Mouse (Mus musculus): ENCODE results near the gene Gm4871.
"Not testable (repeated sequence)": the region's sequence is repeated elsewhere in the genome, so short reads cannot be mapped to it uniquely, and the experiment has no call there.

Gm4871 gene

GRCm38 (mm10) chr5:145032391-145032790 lies at the start of gene Gm4871:
Gm4871 (minus strand) TSS chr5:145032754.
- not testable (repeated sequence) for DNase-seq

DNA sequence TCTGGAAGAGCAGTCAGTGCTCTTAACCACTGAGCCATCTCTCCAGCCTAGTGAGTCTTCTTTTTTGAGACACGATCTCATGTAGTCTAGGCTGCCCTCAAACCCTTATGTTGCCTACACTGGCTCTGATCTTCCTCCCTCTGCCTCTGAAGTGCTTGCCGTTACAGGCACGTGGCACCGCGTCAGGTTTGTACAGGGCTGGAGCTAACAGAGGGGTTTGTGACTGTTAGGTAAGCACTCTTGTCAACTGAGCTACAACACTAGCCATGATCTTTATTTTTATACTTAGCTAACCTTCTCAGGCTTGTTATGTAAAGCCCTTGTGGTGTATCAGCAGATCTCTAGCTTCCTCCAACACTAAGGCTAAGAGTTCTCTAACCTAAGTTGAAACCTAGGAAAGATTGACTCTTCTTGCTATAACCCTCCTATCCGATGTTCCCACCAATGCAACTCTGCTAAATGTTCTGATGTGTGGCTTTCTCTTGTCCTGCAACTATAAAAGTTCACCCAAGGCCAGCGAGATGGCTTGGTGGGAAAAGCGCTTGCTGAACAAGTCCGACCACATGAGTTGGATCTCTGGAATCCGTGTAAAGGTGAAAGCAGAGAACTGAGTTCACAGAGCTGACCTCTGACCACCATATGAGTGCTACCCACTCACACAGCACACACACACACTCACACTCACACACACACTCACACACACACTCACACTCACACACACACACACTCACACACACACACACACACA lies 49.5 kb upstream of the Gm4871 start:
- DNase-seq: no peak

DNA sequence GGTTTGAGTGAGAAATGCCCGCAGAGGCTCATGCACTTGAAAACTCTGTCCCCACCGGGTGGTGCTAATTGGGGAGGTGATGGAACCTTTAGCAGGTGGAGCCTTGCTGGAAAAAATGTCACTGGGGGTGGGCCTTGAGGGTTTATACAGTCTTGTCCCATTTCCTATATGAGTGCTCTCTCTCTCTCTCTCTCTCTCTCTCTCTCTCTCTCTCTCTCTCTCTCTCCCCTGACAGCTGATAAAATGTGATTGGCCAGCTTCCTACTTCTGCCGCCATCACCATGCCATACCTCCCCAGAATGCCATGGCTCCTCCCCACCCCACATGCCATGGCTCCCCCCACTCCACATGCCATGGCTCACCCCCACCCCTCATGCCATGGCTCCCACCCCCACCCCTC lies 42.5 kb upstream of the Gm4871 start:
- DNase-seq: no peak

DNA sequence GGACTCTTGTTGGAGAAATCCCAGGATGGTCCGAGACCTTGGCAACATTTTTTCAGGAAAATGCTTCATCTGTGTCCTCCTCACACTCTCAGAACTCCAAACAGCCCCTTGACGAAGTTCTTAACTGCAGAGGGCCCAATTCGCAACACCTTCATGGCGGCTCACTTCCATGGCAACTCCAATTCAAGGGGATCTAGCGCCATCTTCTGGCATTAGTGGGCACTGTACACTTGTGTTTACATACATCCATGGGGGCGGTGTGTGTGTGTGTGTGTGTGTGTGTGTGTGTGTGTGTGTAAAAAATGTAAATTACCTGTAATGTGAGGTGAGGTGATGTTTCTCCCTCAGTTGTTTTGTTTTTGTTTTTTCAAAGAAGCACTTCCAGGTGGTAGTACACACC lies 38.8 kb upstream of the Gm4871 start:
- DNase-seq: no peak

- DNase-seq: peak; percentile 72
These were observed 37.2 kb upstream of the Gm4871 start for GRCm38 (mm10) chr5:145069707-145070106.

DNA sequence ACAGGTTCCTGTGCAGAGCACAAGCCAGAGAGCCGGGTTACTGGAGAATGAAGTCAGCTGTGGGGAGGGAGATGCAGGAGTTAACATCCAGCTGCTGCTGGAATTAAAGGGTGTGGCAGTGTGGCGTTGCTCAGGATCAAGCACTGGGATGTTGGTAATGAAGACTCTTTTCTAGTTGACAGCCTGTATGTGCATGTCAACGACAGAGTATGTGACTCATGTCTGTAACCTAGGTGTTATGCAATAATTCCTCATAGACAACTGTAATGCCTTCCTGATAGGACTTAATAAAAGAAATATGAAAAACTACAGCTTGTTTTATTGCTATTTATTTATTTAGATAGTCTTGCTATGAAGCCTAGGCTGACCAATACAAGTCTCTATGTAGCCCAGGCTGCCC lies 36.3 kb upstream of the Gm4871 start:
- no peak for DNase-seq

DNA sequence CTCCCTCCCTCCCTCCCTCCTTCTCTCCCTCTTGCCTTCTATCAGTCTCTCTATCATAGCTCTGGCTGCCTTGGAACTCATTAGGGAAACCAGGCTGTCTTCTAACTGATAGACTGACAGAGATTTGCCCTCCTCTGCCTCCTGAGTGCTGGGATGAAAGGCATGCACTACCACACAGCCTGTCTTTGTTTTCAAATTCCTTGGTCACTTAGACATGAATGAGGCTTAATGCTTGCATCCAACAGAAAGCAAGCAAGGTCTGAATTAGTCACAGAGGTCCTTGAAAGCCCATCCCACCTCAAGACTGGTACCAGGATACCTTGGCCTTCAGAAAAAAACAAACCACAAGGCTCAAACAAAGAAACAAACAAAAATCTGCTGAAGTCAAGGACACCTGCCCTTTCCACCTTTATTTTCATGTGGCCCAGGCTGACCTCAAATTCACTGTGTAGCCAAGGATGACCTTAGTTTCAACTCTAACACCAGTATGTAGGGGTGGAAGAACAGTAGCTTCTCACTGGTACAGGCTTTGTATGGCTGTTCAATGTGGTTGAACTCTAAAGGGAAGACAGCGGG lies 32.3 kb upstream of the Gm4871 start:
- no peak for DNase-seq

DNA sequence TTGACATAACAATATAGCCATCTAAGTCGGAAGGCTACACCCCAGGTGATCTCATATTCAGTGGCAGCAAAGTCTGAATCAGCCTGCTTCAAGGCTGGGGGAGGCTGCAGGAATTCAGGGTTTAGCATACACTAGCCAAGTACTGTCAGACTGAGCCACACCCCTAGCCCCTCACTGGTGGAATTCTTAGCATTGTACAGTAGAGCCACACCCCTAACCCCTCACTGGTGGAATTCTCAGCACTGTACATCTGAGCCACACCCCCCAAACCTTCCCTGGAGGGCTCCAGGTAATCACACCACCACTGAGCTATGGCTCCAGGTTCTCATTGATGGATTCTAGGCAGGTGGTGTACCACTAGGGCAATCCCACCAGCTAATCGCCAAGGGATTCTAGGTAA lies 27.0 kb upstream of the Gm4871 start:
- no peak for DNase-seq

DNA sequence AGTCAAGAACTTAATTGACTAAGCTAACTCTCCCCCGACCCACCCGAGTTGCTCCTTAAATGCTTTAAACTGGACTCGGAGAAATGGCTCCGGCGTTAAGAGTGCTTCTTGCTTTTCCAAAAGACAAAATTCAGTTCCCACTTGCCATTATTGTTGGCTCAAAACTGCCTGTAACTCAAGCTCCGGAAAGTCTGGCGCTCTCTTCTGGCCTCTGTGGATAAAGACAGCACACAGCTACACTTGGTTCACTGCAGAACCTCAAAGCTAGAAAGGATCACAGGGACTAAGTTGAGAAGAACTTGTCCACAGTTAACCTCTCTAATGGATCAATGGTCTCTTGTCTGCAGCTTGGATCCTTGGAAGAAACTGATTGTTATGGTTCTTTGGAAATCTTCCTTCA lies 26.2 kb upstream of the Gm4871 start:
- DNase-seq: no peak

DNA sequence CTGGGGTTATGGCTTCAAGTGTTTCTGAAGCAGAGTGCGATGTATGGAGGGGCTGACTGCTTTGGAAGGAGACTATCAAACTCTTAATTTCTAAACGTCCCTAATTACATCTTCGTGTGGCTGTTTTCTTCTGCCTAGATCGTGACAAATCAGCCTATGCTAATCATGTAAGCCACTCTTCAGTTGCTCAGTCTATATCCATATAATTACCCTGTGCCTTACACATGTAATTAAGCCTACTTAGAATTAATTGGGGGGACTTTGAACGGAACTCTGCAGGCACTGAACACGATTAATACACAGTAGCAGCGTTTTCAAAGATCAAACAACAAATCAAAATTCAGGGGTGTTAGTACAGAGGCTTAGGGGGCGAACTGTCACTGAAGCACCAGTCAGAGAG lies 25.4 kb upstream of the Gm4871 start:
- no peak for DNase-seq

DNA sequence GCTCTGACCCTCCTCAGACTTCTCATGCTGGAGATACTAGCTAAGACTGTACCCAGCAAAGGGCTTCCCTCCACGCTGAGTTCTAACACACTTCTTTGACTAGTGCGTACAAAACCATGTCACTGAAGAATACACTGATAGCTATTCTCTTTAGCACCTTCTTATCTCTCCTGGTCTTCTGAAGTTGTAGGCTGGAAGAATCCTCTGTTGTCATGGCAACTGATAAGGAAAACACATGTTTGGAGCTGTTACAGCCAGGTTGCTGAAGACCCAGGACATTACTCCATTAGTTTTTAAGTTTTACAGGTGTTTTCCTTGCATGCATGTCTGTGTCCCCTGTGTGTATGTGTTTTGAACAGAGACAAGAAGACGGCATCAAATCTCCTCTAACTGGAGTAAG lies 21.6 kb upstream of the Gm4871 start:
- DNase-seq: not testable (repeated sequence)

- not testable (repeated sequence) for DNase-seq
These were observed 10.1 kb upstream of the Gm4871 start, which contains the start of gene 1700018F24Rik for GRCm38 (mm10) chr5:145042690-145043089. 1700018F24Rik (plus strand) TSS chr5:145042990.

GRCm38 (mm10) chr5:145041628-145042027 lies 9.1 kb upstream of the Gm4871 start:
- peak; percentile 15 for DNase-seq

- DNase-seq: not testable (repeated sequence)
These were observed 2.1 kb downstream of the Gm4871 start for GRCm38 (mm10) chr5:145030476-145030875.

- not testable (repeated sequence) for DNase-seq
These were observed 11.8 kb downstream of the Gm4871 start for GRCm38 (mm10) chr5:145020712-145021111.

GRCm38 (mm10) chr5:145020254-145020653 lies 12.3 kb downstream of the Gm4871 start:
- not testable (repeated sequence) for DNase-seq

DNA sequence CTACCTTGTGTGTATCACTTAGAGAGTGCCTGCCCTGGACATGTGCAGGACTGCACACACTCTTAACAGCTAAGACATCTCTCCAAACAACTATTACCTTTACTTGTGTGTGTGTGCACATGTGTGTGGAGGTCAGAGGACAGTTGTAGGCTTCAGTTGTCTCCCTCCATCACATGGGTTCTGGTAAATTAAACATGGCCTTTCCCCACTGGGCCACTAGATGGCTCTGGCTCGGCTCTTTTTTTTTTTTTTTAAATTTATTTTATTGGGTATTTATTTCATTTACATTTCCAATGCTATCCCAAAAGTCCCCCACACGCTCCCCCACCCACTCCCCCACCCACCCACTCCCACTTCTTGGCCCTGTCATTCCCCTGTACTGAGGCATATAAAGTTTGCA lies 15.8 kb downstream of the Gm4871 start:
- not testable (repeated sequence) for DNase-seq

- no peak for DNase-seq
These were observed 18.3 kb downstream of the Gm4871 start for GRCm38 (mm10) chr5:145014278-145014677.

GRCm38 (mm10) chr5:145008878-145009659 lies 23.5 kb downstream of the Gm4871 start:
- DNase-seq: no peak

DNA sequence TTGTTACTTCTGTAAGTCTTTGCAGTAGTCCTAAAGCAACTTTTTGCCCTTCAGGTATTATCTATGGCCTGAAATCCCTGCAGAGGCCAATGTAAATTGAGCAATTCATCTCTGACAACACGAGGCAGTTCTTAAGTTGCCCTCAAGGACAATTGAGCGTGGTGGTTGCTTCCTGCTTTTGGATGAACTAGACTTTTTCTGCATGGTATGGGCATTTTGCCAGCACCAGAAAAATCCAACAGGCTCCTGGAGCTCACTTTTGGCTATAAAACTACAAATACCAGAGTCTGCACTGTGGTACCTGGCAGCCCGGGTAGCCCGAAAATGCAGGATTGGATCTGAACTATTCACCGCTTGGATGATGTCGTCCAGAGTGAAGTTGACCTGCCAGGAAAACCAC lies 27.0 kb downstream of the Gm4871 start:
- DNase-seq: no peak

DNA sequence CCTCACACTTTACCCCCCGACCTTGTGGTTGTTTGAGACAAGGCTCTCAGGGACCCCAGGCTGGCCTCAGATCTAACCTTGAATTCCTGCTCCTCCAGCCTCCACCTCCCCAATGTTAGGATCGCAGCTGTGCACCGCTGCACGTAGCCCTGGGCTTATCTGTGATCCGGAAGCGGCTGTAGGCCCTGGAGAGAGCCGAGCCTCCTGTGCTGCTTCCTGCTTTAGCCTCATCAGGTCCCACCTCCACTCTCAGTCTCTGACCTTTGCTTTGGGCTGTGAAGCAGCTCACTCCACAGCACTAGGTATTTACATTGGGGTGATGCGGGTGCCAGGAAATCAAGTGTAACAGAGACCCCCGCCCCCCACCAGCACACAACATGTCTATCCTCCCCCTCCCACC lies 28.1 kb downstream of the Gm4871 start:
- DNase-seq: no peak

DNA sequence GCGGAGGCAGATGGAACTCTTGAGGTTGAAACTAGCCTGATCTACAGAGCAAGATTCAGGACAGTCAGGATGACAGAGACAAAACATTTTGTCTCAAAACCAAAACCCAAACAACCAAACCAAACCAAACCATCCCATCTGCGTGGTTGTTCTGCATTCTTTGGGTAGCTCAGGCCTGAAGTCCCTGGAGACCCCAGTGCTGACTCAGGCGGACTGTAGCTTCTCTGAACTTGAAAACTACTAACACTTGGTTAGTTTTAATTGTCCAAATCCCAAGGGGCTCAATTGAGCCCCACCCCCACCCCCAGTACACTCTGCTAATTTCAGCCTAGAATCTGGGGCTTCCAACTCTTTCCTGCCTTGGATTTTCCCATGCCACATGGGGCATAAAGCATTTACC lies 29.2 kb downstream of the Gm4871 start:
- DNase-seq: no peak

GRCm38 (mm10) chr5:144998491-144998890 lies 34.1 kb downstream of the Gm4871 start:
- DNase-seq: peak; percentile 23

DNA sequence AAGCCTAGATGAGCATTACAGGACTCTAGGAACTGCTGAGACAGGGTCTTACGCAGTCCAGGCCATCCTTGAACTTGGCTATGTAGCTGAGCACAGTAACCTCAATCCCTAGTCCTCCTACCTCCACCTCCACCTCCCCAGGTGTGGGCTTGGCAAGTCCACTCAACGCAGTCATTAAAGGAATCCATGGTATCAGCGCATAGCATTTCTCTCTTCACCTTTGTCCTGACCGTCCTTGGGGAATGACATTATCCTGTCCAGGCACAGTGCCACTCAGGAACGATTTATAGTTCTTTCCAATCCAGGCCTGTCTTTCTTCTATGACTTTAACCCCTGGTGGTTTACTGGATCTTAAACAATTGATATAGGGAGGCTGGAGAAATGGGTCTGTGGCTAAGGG lies 42.1 kb downstream of the Gm4871 start:
- DNase-seq: no peak

Measured in thymus, postnatal 14 days (tissue).